Mouse (Mus musculus) bone marrow macrophage, adult 2 months (primary cell): Measurements from ENCODE around the gene Garnl3.

Source experiments
- CTCF ChIP-seq: IDR thresholded peaks from 2 replicates; pipeline ENCODE4 v1.5.1; 2012; ENCODE audit warnings: low read depth, mild to moderate bottlenecking, low read length, moderate library complexity
- POLR2A ChIP-seq: IDR thresholded peaks from 2 replicates; pipeline ENCODE4 v1.6.1; 2012; ENCODE audit warnings: mild to moderate bottlenecking, low read depth, low read length, borderline replicate concordance

DNA sequence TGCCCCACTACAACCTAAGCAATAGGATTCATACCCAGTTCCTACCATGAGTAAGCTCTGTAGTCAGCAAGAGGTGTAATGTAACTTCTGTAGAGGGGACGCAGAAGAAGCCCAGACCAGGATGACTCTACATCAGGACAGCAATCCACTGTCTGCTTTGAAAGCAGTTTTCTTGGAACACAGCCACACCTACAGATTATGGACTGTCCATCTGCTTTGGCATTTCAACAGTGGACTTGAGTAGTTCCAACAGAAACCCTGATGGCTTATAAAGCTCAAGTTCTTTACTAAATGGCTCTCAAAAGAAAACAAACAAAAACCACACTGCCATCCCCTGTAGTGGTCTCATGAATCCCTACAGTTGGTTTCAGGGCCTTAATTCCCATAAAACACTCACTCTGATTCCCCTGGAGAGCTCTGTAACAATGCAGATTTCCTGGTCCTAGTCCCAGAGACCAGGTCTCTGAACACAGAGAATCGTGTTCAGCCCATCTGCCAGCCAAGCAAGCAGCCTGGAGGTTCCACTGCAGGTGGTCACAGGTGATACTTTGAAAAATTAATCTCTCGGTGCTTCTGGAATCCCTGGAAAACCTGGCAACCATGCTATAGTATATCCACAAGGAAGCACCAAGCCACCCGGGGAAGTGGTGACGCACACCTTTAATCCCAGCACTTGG is 42.0 kb downstream of the Garnl3 start:
- TF ChIP-seq CTCF (no peak), POLR2A (no peak)
